Mouse (Mus musculus) activated CD4-positive, CD25-positive, alpha-beta regulatory T cell, adult 9 weeks (primary cell): ENCODE data around the gene Ugt8a. TPM values are rescaled to one million over a fixed set of nuclear protein-coding genes. Genes with fewer than 3 reads are reported as not detected.

Experiments used
- polyA plus RNA-seq: library from polyadenylated mRNA; unstranded; fragments of 100-300 nt; shearing (Covaris generic); gene quantifications from one replicate; pipeline ENCODE4 v1.2.1, GENCODE M21; 2017

Gene Ugt8a
- 0.07 TPM for polyA plus RNA-seq

GRCm38 (mm10) chr3:125938092-125938755, at the start of gene Ugt8a:
TSS of gene Ugt8a (minus strand) at chr3:125938619.

